Mouse (Mus musculus) ES-Bruce4 (cell line): Measurements from ENCODE around the gene Frs3.

Experiments
- CTCF ChIP-seq: IDR thresholded peaks from one replicate; pipeline ENCODE4 v1.8.1; 2011; ENCODE audit warnings: low read depth, low read length
- EP300 ChIP-seq: IDR thresholded peaks from 2 replicates; pipeline ENCODE4 v1.6.1; 2011; ENCODE audit warnings: low read depth, low read length; ENCODE audit not compliant: insufficient read depth

- TF ChIP-seq CTCF (peak; percentile 42), EP300 (no peak)
These were observed 56.0 kb downstream of the Frs3 start for GRCm38 (mm10) chr17:47744746-47745368.
